Mouse (Mus musculus) forebrain, embryonic 11.5 days (tissue): ENCODE results near the gene Unc13d. TPM values are rescaled to one million over a fixed set of nuclear protein-coding genes. Genes with fewer than 3 reads are reported as not detected.

Experiments
- ATAC-seq: fragments of 200-750 bp; cut with Nextera tagmentation; replicated peaks from 2 replicates; pipeline ENCODE4 v1.8.0; 2017; ENCODE audit warnings: moderate TSS enrichment; ENCODE audit not compliant: low FRiP score
- DNase-seq: peaks from one replicate; pipeline ENCODE4 v3.0.0-alpha.2; 2017; ENCODE audit warnings: low spot score
- H3K27ac ChIP-seq: fragments of 300-500 bp; sonication (generic); 2 replicates; pipeline ENCODE4 v1.5.1; 2014; ENCODE audit warnings: low read depth, low read length
- H3K27me3 ChIP-seq: fragments of 300-500 bp; sonication (generic); 2 replicates; pipeline ENCODE4 v1.6.1; 2014; ENCODE audit warnings: mild to moderate bottlenecking, low read length, mixed read lengths; ENCODE audit not compliant: control insufficient read depth, insufficient read depth
- H3K36me3 ChIP-seq: fragments of 300-500 bp; sonication (generic); 2 replicates; pipeline ENCODE4 v1.6.1; 2014; ENCODE audit warnings: mild to moderate bottlenecking, low read length, moderate library complexity, mixed read lengths; ENCODE audit not compliant: control insufficient read depth, insufficient read depth
- H3K4me1 ChIP-seq: fragments of 300-500 bp; sonication (generic); replicated peaks from 2 replicates; pipeline ENCODE4 v1.6.1; 2014; ENCODE audit warnings: low read length, mixed read lengths; ENCODE audit not compliant: control insufficient read depth, insufficient read depth
- H3K4me2 ChIP-seq: fragments of 300-500 bp; sonication (generic); 2 replicates; pipeline ENCODE4 v1.6.1; 2014; ENCODE audit warnings: low read depth, mild to moderate bottlenecking, low read length, moderate library complexity, mixed read lengths; ENCODE audit not compliant: severe bottlenecking
- H3K4me3 ChIP-seq: fragments of 300-500 bp; sonication (generic); 2 replicates; pipeline ENCODE4 v1.5.1; 2014; ENCODE audit warnings: low read depth, low read length
- H3K9ac ChIP-seq: fragments of 300-500 bp; sonication (generic); 2 replicates; pipeline ENCODE4 v1.6.1; 2014; ENCODE audit warnings: low read length
- H3K9me3 ChIP-seq: fragments of 300-500 bp; sonication (generic); 2 replicates; pipeline ENCODE4 v1.6.1; 2016; ENCODE audit warnings: low read length, mixed read lengths; ENCODE audit not compliant: control insufficient read depth
- WGBS: fragments of 180-500 bp; shearing (Covaris S2); extraction: QIAGEN DNeasy Blood & Tissue Kit; methylation state at CpG from one replicate; pipeline ENCODE4 v1.1.7; 2014; 5-methylcytosine and 5-hydroxymethylcytosine counted together
- polyA plus RNA-seq: library from polyadenylated mRNA; unstranded; fragments of >200 nt; fragmentation: Nextera tagmentation; extraction: Ambion mirVana; gene quantifications from 2 replicates; pipeline ENCODE4 v1.2.1, GENCODE M21; 2014

Unc13d gene
- polyA plus RNA-seq, 1 experiment from 2014 or later: 2.2 TPM

GRCm38 (mm10) chr11:116087194-116088130 lies 9.7 kb upstream of the Unc13d start:
- DNase-seq (peak; percentile 91), ATAC-seq (peak; percentile 80)
- Histone ChIP-seq H3K9me3 (no peaks in the 10 kb centered on the region), H3K4me2 (peak overlapping the region; percentile 64), H3K4me3 (peak overlapping the region; percentile 49), H3K27me3 (no peaks in the 10 kb centered on the region), H3K36me3 (peaks cover 6% of the 10 kb centered on the region; the same call in 1 of the 2 replicates), H3K27ac (peak overlapping the region; percentile 72), H3K4me1 (peaks cover 3% of the 10 kb centered on the region; the same call in 1 of the 2 replicates), H3K9ac (peak overlapping the region; percentile 55)
- 4% methylated on average over 31 of the region's 31 CpGs for WGBS

GRCm38 (mm10) chr11:116086258-116087193 lies 8.8 kb upstream of the Unc13d start, which contains the start of gene Wbp2:
Gene Wbp2, minus strand, starts transcription at chr11:116086995.
- Histone ChIP-seq H3K4me1 (peaks cover 3% of the 10 kb centered on the region; the same call in 1 of the 2 replicates), H3K27me3 (no peaks in the 10 kb centered on the region), H3K9me3 (no peaks in the 10 kb centered on the region), H3K36me3 (peaks cover 7% of the 10 kb centered on the region; the same call in 1 of the 2 replicates), H3K27ac (peak within 1 kb of the TSS; percentile 72), H3K4me2 (peak within 1 kb of the TSS; percentile 67), H3K4me3 (peak within 1 kb of the TSS; percentile 49), H3K9ac (peak within 1 kb of the TSS; percentile 55)
- WGBS: 7% methylated on average over 36 of the region's 43 CpGs
- ATAC-seq: peak; percentile 96
- DNase-seq: peak; percentile 99

- DNase-seq (no peak), ATAC-seq (no peak)
- 92% methylated on average over 6 of the region's 6 CpGs for WGBS
- no peak overlapping the region for H3K4me3 ChIP-seq
- no peak overlapping the region for H3K27ac ChIP-seq
- H3K9ac ChIP-seq: no peak overlapping the region
- H3K4me2 ChIP-seq: no peak overlapping the region
- peaks cover 5% of the 10 kb centered on the region for H3K4me1 ChIP-seq
- H3K36me3 ChIP-seq: peaks cover 13% of the 10 kb centered on the region
- H3K27me3 ChIP-seq: no peaks in the 10 kb centered on the region
- no peaks in the 10 kb centered on the region for H3K9me3 ChIP-seq
These were observed 6.4 kb upstream of the Unc13d start for GRCm38 (mm10) chr11:116084166-116084565.

- peaks cover 10% of the 10 kb centered on the region for H3K4me1 ChIP-seq
- H3K27ac ChIP-seq: no peak overlapping the region
- H3K9ac ChIP-seq: no peak overlapping the region
- H3K4me3 ChIP-seq: no peak overlapping the region
- H3K27me3 ChIP-seq: no peaks in the 10 kb centered on the region
- ATAC-seq (no peak), DNase-seq (no peak)
- WGBS: 92% methylated on average over 14 of the region's 14 CpGs
- H3K9me3 ChIP-seq: no peaks in the 10 kb centered on the region
- H3K4me2 ChIP-seq: no peak overlapping the region
- H3K36me3 ChIP-seq: peaks cover 13% of the 10 kb centered on the region
These were observed 5.4 kb upstream of the Unc13d start for GRCm38 (mm10) chr11:116083096-116083672.

GRCm38 (mm10) chr11:116081081-116081480 lies 3.3 kb upstream of the Unc13d start:
- Histone ChIP-seq H3K36me3 (peaks cover 13% of the 10 kb centered on the region), H3K4me3 (no peak overlapping the region), H3K4me2 (no peak overlapping the region), H3K9ac (no peak overlapping the region), H3K27me3 (no peaks in the 10 kb centered on the region), H3K9me3 (no peaks in the 10 kb centered on the region), H3K27ac (no peak overlapping the region), H3K4me1 (peaks cover 8% of the 10 kb centered on the region)
- ATAC-seq (no peak), DNase-seq (no peak)
- WGBS: 73% methylated on average over 6 of the region's 6 CpGs

- Histone ChIP-seq H3K4me2 (no peak overlapping the region), H3K27me3 (no peaks in the 10 kb centered on the region), H3K4me1 (peaks cover 8% of the 10 kb centered on the region), H3K9ac (no peak overlapping the region; the same call in 1 of the 2 replicates), H3K36me3 (peaks cover 13% of the 10 kb centered on the region), H3K9me3 (no peaks in the 10 kb centered on the region), H3K4me3 (no peak overlapping the region), H3K27ac (no peak overlapping the region)
- DNase-seq (no peak), ATAC-seq (no peak)
- 91% methylated on average over 10 of the region's 10 CpGs for WGBS
These were observed 1.8 kb upstream of the Unc13d start for GRCm38 (mm10) chr11:116079511-116079910.

- Histone ChIP-seq H3K36me3 (peaks cover 13% of the 10 kb centered on the region), H3K4me2 (peak overlapping the region; percentile 46; the same call in 1 of the 2 replicates), H3K27ac (peak overlapping the region; percentile 8; the same call in 1 of the 2 replicates), H3K9me3 (no peaks in the 10 kb centered on the region), H3K9ac (no peak overlapping the region; the same call in 1 of the 2 replicates), H3K4me3 (no peak overlapping the region), H3K4me1 (peaks cover 8% of the 10 kb centered on the region), H3K27me3 (no peaks in the 10 kb centered on the region)
- DNase-seq (no peak), ATAC-seq (no peak)
- WGBS: 30% methylated on average over 10 of the region's 10 CpGs
These were observed 1.0 kb upstream of the Unc13d start for GRCm38 (mm10) chr11:116078676-116079320.
